Mouse (Mus musculus) heart, embryonic 15.5 days (tissue): ENCODE results near the gene Nsd2. TPM values are rescaled to one million over a fixed set of nuclear protein-coding genes. Genes with fewer than 3 reads are reported as not detected.
A peak's percentile ranks its signal among the peaks of the same experiment; 100 is the strongest.
"Not testable (repeated sequence)": the region's sequence is repeated elsewhere in the genome, so short reads cannot be mapped to it uniquely, and the experiment has no call there.

Source experiments
- ATAC-seq: fragments of 200-750 bp; cut with Nextera tagmentation; replicated peaks from 2 replicates; pipeline ENCODE4 v1.8.0; 2017; ENCODE audit warnings: low read depth, moderate TSS enrichment; ENCODE audit not compliant: insufficient number of reproducible peaks, insufficient read depth, low FRiP score
- H3K27ac ChIP-seq: fragments of 300-500 bp; sonication (generic); 2 replicates; pipeline ENCODE4 v1.5.1; 2015; ENCODE audit warnings: mild to moderate bottlenecking, inconsistent platforms
- H3K27me3 ChIP-seq: fragments of 300-500 bp; sonication (generic); 2 replicates; pipeline ENCODE4 v1.6.1; 2015; ENCODE audit warnings: inconsistent platforms
- H3K36me3 ChIP-seq: fragments of 300-500 bp; sonication (generic); 2 replicates; pipeline ENCODE4 v1.6.1; 2015; ENCODE audit warnings: mild to moderate bottlenecking, inconsistent platforms
- H3K4me1 ChIP-seq: fragments of 300-500 bp; sonication (generic); replicated peaks from 2 replicates; pipeline ENCODE4 v1.6.1; 2015; ENCODE audit warnings: inconsistent platforms
- H3K4me2 ChIP-seq: fragments of 300-500 bp; sonication (generic); 2 replicates; pipeline ENCODE4 v1.6.1; 2015; ENCODE audit warnings: inconsistent platforms, mild to moderate bottlenecking, moderate library complexity
- H3K4me3 ChIP-seq: fragments of 300-500 bp; sonication (generic); 2 replicates; pipeline ENCODE4 v1.5.1; 2015; ENCODE audit warnings: mild to moderate bottlenecking, inconsistent platforms
- H3K9ac ChIP-seq: fragments of 300-500 bp; sonication (generic); 2 replicates; pipeline ENCODE4 v1.6.1; 2015; ENCODE audit warnings: mild to moderate bottlenecking, inconsistent platforms
- H3K9me3 ChIP-seq: fragments of 300-500 bp; sonication (generic); replicated peaks from 2 replicates; pipeline ENCODE4 v1.6.1; 2016; ENCODE audit warnings: inconsistent platforms
- WGBS: fragments of 180-500 bp; shearing (Covaris S2); methylation state at CpG from one replicate; pipeline ENCODE4 v1.1.7; 2015; ENCODE audit warnings: mixed read lengths; 5-methylcytosine and 5-hydroxymethylcytosine counted together
- microRNA-seq: library from miRNA; unstranded; fragments of <30 nt; microRNA quantifications from one replicate; pipeline ENCODE4, GENCODE M21; 2016
- polyA plus RNA-seq: library from polyadenylated mRNA; unstranded; fragments of >200 nt; fragmentation: Nextera tagmentation; extraction: Ambion mirVana; gene quantifications from 2 replicates; pipeline ENCODE4 v1.2.1, GENCODE M21; 2015

Gene Nsd2
- polyA plus RNA-seq, 1 experiment from 2014 or later, result 25.3 TPM

- WGBS, result 82% methylated on average over 2 of the region's 2 CpGs
- Histone ChIP-seq H3K4me3 (no peak overlapping the region), H3K9me3 (no peaks in the 10 kb centered on the region), H3K4me2 (no peak overlapping the region), H3K27me3 (no peaks in the 10 kb centered on the region), H3K4me1 (peaks cover 26% of the 10 kb centered on the region), H3K9ac (no peak overlapping the region), H3K36me3 (peaks cover 21% of the 10 kb centered on the region), H3K27ac (no peak overlapping the region)
- no peak for ATAC-seq
These were observed 113.6 kb downstream of the Nsd2 start for GRCm38 (mm10) chr5:33934081-33934480.

- Histone ChIP-seq H3K27ac (no peak overlapping the region), H3K4me3 (peak overlapping the region; percentile 89), H3K36me3 (peaks cover 13% of the 10 kb centered on the region), H3K4me1 (peaks cover 26% of the 10 kb centered on the region), H3K9me3 (no peaks in the 10 kb centered on the region), H3K27me3 (no peaks in the 10 kb centered on the region), H3K9ac (peak overlapping the region; percentile 87; the same call in 1 of the 2 replicates), H3K4me2 (peak overlapping the region; percentile 65)
- WGBS, result 70% methylated on average over 7 of the region's 7 CpGs
- ATAC-seq, result no peak
These were observed 114.4 kb downstream of the Nsd2 start for GRCm38 (mm10) chr5:33934877-33935276.

GRCm38 (mm10) chr5:33935700-33936111 lies 115.2 kb downstream of the Nsd2 start:
- peak overlapping the region; percentile 89 for H3K4me3 ChIP-seq
- peak; percentile 43 for ATAC-seq
- WGBS, result under 1% methylated on average over 38 of the region's 39 CpGs
- H3K9ac ChIP-seq, result peak overlapping the region; percentile 87
- 0 out of 2 replicates have a peak, but pooled peaks cover 7% of the 10 kb centered on the region for H3K36me3 ChIP-seq
- H3K9me3 ChIP-seq, result no peaks in the 10 kb centered on the region
- no peaks in the 10 kb centered on the region for H3K27me3 ChIP-seq
- H3K4me2 ChIP-seq, result peak overlapping the region; percentile 65
- H3K4me1 ChIP-seq, result peaks cover 26% of the 10 kb centered on the region
- H3K27ac ChIP-seq, result peak overlapping the region; percentile 92

GRCm38 (mm10) chr5:33936120-33936707 lies 115.7 kb downstream of the Nsd2 start, which contains the start of gene Nelfa:
Gene Nelfa (minus strand): TSS chr5:33936413.
- Histone ChIP-seq H3K9me3 (no peaks in the 10 kb centered on the region), H3K9ac (peak within 1 kb of the TSS; percentile 87), H3K4me3 (peak within 1 kb of the TSS; percentile 89), H3K36me3 (0 out of 2 replicates have a peak, but pooled peaks cover 7% of the 10 kb centered on the region), H3K27ac (peak within 1 kb of the TSS; percentile 92), H3K4me1 (peaks cover 26% of the 10 kb centered on the region), H3K27me3 (no peaks in the 10 kb centered on the region), H3K4me2 (peak within 1 kb of the TSS; percentile 74)
- under 1% methylated on average over 61 of the region's 61 CpGs for WGBS
- ATAC-seq, result peak; percentile 97

GRCm38 (mm10) chr5:33937230-33937629 lies 116.7 kb downstream of the Nsd2 start:
- H3K36me3 ChIP-seq, result 0 out of 2 replicates have a peak, but pooled peaks cover 2% of the 10 kb centered on the region
- 95% methylated on average over 2 of the region's 2 CpGs for WGBS
- no peak for ATAC-seq
- peak overlapping the region; percentile 74 for H3K4me2 ChIP-seq
- no peaks in the 10 kb centered on the region for H3K9me3 ChIP-seq
- peak overlapping the region; percentile 63; the same call in 1 of the 2 replicates for H3K9ac ChIP-seq
- H3K4me1 ChIP-seq, result peaks cover 26% of the 10 kb centered on the region
- no peaks in the 10 kb centered on the region for H3K27me3 ChIP-seq
- no peak overlapping the region for H3K27ac ChIP-seq
- peak overlapping the region; percentile 89 for H3K4me3 ChIP-seq

GRCm38 (mm10) chr5:33938448-33938847 lies 117.9 kb downstream of the Nsd2 start:
- Histone ChIP-seq H3K4me3 (no peak overlapping the region), H3K27ac (no peak overlapping the region), H3K9me3 (0 out of 2 replicates have a peak, but pooled peaks cover under 1% of the 10 kb centered on the region), H3K27me3 (no peaks in the 10 kb centered on the region), H3K9ac (no peak overlapping the region), H3K36me3 (no peaks in the 10 kb centered on the region), H3K4me1 (peaks cover 26% of the 10 kb centered on the region), H3K4me2 (no peak overlapping the region; the same call in 1 of the 2 replicates)
- WGBS, result 60% methylated on average over 3 of the region's 3 CpGs
- ATAC-seq, result no peak

GRCm38 (mm10) chr5:33947035-33947434 lies 126.5 kb downstream of the Nsd2 start:
- H3K4me1 ChIP-seq, H3K4me2 ChIP-seq, H3K9ac ChIP-seq, H3K27ac ChIP-seq, H3K36me3 ChIP-seq, ATAC-seq, H3K4me3 ChIP-seq, H3K27me3 ChIP-seq, H3K9me3 ChIP-seq: not testable (repeated sequence)
- 81% methylated on average over 16 of the region's 16 CpGs for WGBS

Small RNA genes within 50 kb of the gene (microRNA-seq; reads per million reads assigned to microRNA genes)
- gene Mir7024, result not detected

Other genes with a start within 250 kb of the Nsd2 start
- 45.3 and 51.4 TPM in 2 replicates for gene Fam53a, start 191.1 kb upstream of the Nsd2 start, polyA plus RNA-seq
- gene Gm9903, start 190.8 kb upstream of the Nsd2 start, polyA plus RNA-seq, result 0.74 and 1.0 TPM in 2 replicates
- 99.3 and 113 TPM in 2 replicates for gene Slbp, start 168.2 kb upstream of the Nsd2 start, polyA plus RNA-seq
- gene Tacc3, start 162.6 kb upstream of the Nsd2 start, polyA plus RNA-seq, result 107 and 117 TPM in 2 replicates
- 29.5 and 37.6 TPM in 2 replicates for gene Tmem129, start 162.3 kb upstream of the Nsd2 start, polyA plus RNA-seq
- gene Fgfr3, start 99.1 kb upstream of the Nsd2 start, polyA plus RNA-seq, result 4.0 and 9.1 TPM in 2 replicates
- 40.5 and 49.5 TPM in 2 replicates for gene Letm1, start 37.9 kb upstream of the Nsd2 start, polyA plus RNA-seq
- gene Nelfa, start 115.7 kb downstream of the Nsd2 start, polyA plus RNA-seq, result 24.6 and 33.9 TPM in 2 replicates
- gene Gm1673, start 162.7 kb downstream of the Nsd2 start, polyA plus RNA-seq, result 52.9 and 54.1 TPM in 2 replicates
- gene Nat8l, start 175.3 kb downstream of the Nsd2 start, polyA plus RNA-seq, result 0.47 and 0.70 TPM in 2 replicates